Mouse (Mus musculus): ENCODE measurements around the gene Snrpd2. TPM values are rescaled to one million over a fixed set of nuclear protein-coding genes. Genes with fewer than 3 reads are reported as not detected.

The Snrpd2 gene
- 47.9 and 54.4 TPM in 2 replicates for polyA plus RNA-seq (2015; fragmentation: Nextera tagmentation; extraction: Ambion mirVana)

GRCm38 (mm10) chr7:19149626-19150025 lies at the start of gene Snrpd2:
Gene Snrpd2 (plus strand): TSS chr7:19149722.
- Histone ChIP-seq H3K4me2 (ENCODE audit: low read depth, low read length) (peak within 1 kb of the TSS; percentile 97), H3K36me3 (ENCODE audit: control insufficient read depth, insufficient read depth) (peaks cover 6% of the 10 kb centered on the region; the same call in 1 of the 2 replicates), H3K9ac (ENCODE audit: low read depth, low read length) (peak within 1 kb of the TSS; percentile 67), H3K27ac (ENCODE audit: low read length) (peak within 1 kb of the TSS; percentile 85), H3K4me3 (ENCODE audit: low read depth, low read length) (peak within 1 kb of the TSS; percentile 69), H3K9me3 (replicated peaks; ENCODE audit: control insufficient read depth, low read length) (no peaks in the 10 kb centered on the region), H3K27me3 (ENCODE audit: control insufficient read depth, insufficient read depth, low read depth, low read length) (no peaks in the 10 kb centered on the region), H3K4me1 (ENCODE audit: control insufficient read depth, low read depth, low read length) (peaks cover 16% of the 10 kb centered on the region)
- peak; percentile 86 for ATAC-seq (ENCODE audit: low read depth)
- under 1% methylated on average over 24 of the region's 24 CpGs for whole genome bisulfite sequencing (ENCODE audit: insufficient replicate concordance)

- no peaks in the 10 kb centered on the region for H3K36me3 ChIP-seq (ENCODE audit: control insufficient read depth, insufficient read depth)
- no peak overlapping the region for H3K4me2 ChIP-seq (ENCODE audit: low read depth, low read length)
- ATAC-seq (ENCODE audit: low read depth) = no peak
- 65% methylated on average over 1 of the region's 1 CpGs for WGBS (ENCODE audit: insufficient replicate concordance)
- H3K4me3 ChIP-seq (ENCODE audit: low read depth, low read length) = no peak overlapping the region
- peaks cover 20% of the 10 kb centered on the region for H3K4me1 ChIP-seq (ENCODE audit: control insufficient read depth, low read depth, low read length)
- peaks cover 21% of the 10 kb centered on the region for H3K27me3 ChIP-seq (ENCODE audit: control insufficient read depth, insufficient read depth, low read depth, low read length)
- no peak overlapping the region for H3K27ac ChIP-seq (ENCODE audit: low read length)
- no peaks in the 10 kb centered on the region for H3K9me3 ChIP-seq (replicated peaks; ENCODE audit: control insufficient read depth, low read length)
- H3K9ac ChIP-seq (ENCODE audit: low read depth, low read length) = no peak overlapping the region
Observed at GRCm38 (mm10) chr7:19100290-19100689, 49.2 kb upstream of the Snrpd2 start.

GRCm38 (mm10) chr7:19103741-19104140 lies 45.8 kb upstream of the Snrpd2 start:
- Histone ChIP-seq H3K36me3 (ENCODE audit: control insufficient read depth, insufficient read depth) (no peaks in the 10 kb centered on the region), H3K9ac (ENCODE audit: low read depth, low read length) (no peak overlapping the region), H3K4me3 (ENCODE audit: low read depth, low read length) (no peak overlapping the region), H3K4me1 (ENCODE audit: control insufficient read depth, low read depth, low read length) (no peaks in the 10 kb centered on the region), H3K9me3 (replicated peaks; ENCODE audit: control insufficient read depth, low read length) (no peaks in the 10 kb centered on the region), H3K27me3 (ENCODE audit: control insufficient read depth, insufficient read depth, low read depth, low read length) (no peaks in the 10 kb centered on the region; the same call in none of the 2 replicates), H3K4me2 (ENCODE audit: low read depth, low read length) (no peak overlapping the region), H3K27ac (ENCODE audit: low read length) (no peak overlapping the region)
- no peak for ATAC-seq (ENCODE audit: low read depth)

GRCm38 (mm10) chr7:19104486-19104885 lies 45.0 kb upstream of the Snrpd2 start:
- no peak overlapping the region for H3K4me2 ChIP-seq (ENCODE audit: low read depth, low read length)
- 50% methylated on average over 2 of the region's 2 CpGs for WGBS (ENCODE audit: insufficient replicate concordance)
- no peak overlapping the region for H3K9ac ChIP-seq (ENCODE audit: low read depth, low read length)
- H3K27me3 ChIP-seq (ENCODE audit: control insufficient read depth, insufficient read depth, low read depth, low read length) = no peaks in the 10 kb centered on the region; the same call in none of the 2 replicates
- no peak overlapping the region for H3K27ac ChIP-seq (ENCODE audit: low read length)
- no peak overlapping the region for H3K4me3 ChIP-seq (ENCODE audit: low read depth, low read length)
- no peak for ATAC-seq (ENCODE audit: low read depth)
- no peaks in the 10 kb centered on the region for H3K9me3 ChIP-seq (replicated peaks; ENCODE audit: control insufficient read depth, low read length)
- no peaks in the 10 kb centered on the region for H3K36me3 ChIP-seq (ENCODE audit: control insufficient read depth, insufficient read depth)
- no peaks in the 10 kb centered on the region for H3K4me1 ChIP-seq (ENCODE audit: control insufficient read depth, low read depth, low read length)

GRCm38 (mm10) chr7:19107436-19107835 lies 42.1 kb upstream of the Snrpd2 start:
- Histone ChIP-seq H3K4me1 (ENCODE audit: control insufficient read depth, low read depth, low read length) (no peaks in the 10 kb centered on the region), H3K4me3 (ENCODE audit: low read depth, low read length) (no peak overlapping the region), H3K4me2 (ENCODE audit: low read depth, low read length) (no peak overlapping the region), H3K27me3 (ENCODE audit: control insufficient read depth, insufficient read depth, low read depth, low read length) (no peaks in the 10 kb centered on the region; the same call in 1 of the 2 replicates), H3K36me3 (ENCODE audit: control insufficient read depth, insufficient read depth) (no peaks in the 10 kb centered on the region), H3K27ac (ENCODE audit: low read length) (no peak overlapping the region), H3K9me3 (replicated peaks; ENCODE audit: control insufficient read depth, low read length) (no peaks in the 10 kb centered on the region), H3K9ac (ENCODE audit: low read depth, low read length) (no peak overlapping the region)
- WGBS (ENCODE audit: insufficient replicate concordance) = 29% methylated on average over 3 of the region's 3 CpGs
- no peak for ATAC-seq (ENCODE audit: low read depth)

GRCm38 (mm10) chr7:19109565-19109964 lies 40.0 kb upstream of the Snrpd2 start:
- no peaks in the 10 kb centered on the region for H3K4me1 ChIP-seq (ENCODE audit: control insufficient read depth, low read depth, low read length)
- H3K4me3 ChIP-seq (ENCODE audit: low read depth, low read length) = no peak overlapping the region
- no peaks in the 10 kb centered on the region for H3K36me3 ChIP-seq (ENCODE audit: control insufficient read depth, insufficient read depth)
- 43% methylated on average over 1 of the region's 1 CpGs for WGBS (ENCODE audit: insufficient replicate concordance)
- no peak overlapping the region for H3K9ac ChIP-seq (ENCODE audit: low read depth, low read length)
- ATAC-seq (ENCODE audit: low read depth) = no peak
- H3K4me2 ChIP-seq (ENCODE audit: low read depth, low read length) = no peak overlapping the region
- no peaks in the 10 kb centered on the region for H3K9me3 ChIP-seq (replicated peaks; ENCODE audit: control insufficient read depth, low read length)
- no peak overlapping the region for H3K27ac ChIP-seq (ENCODE audit: low read length)
- no peaks in the 10 kb centered on the region; the same call in 1 of the 2 replicates for H3K27me3 ChIP-seq (ENCODE audit: control insufficient read depth, insufficient read depth, low read depth, low read length)

GRCm38 (mm10) chr7:19118028-19118771 lies 31.3 kb upstream of the Snrpd2 start, which contains the start of gene Gm4969:
Gene Gm4969 (minus strand): TSS chr7:19118368.
- H3K4me1 ChIP-seq (ENCODE audit: control insufficient read depth, low read depth, low read length) = peaks cover 16% of the 10 kb centered on the region
- peak within 1 kb of the TSS; percentile 43 for H3K4me2 ChIP-seq (ENCODE audit: low read depth, low read length)
- H3K9ac ChIP-seq (ENCODE audit: low read depth, low read length) = no peak within 1 kb of the TSS; the same call in 1 of the 2 replicates
- no peaks in the 10 kb centered on the region for H3K36me3 ChIP-seq (ENCODE audit: control insufficient read depth, insufficient read depth)
- ATAC-seq (ENCODE audit: low read depth) = peak; percentile 7; the same call in 1 of the 2 replicates
- peaks cover 3% of the 10 kb centered on the region for H3K9me3 ChIP-seq (replicated peaks; ENCODE audit: control insufficient read depth, low read length)
- peaks cover 5% of the 10 kb centered on the region; the same call in 1 of the 2 replicates for H3K27me3 ChIP-seq (ENCODE audit: control insufficient read depth, insufficient read depth, low read depth, low read length)
- no peak within 1 kb of the TSS for H3K27ac ChIP-seq (ENCODE audit: low read length)
- H3K4me3 ChIP-seq (ENCODE audit: low read depth, low read length) = peak within 1 kb of the TSS; percentile 31
- 29% methylated on average over 62 of the region's 64 CpGs for WGBS (ENCODE audit: insufficient replicate concordance)

GRCm38 (mm10) chr7:19119083-19119482 lies 30.4 kb upstream of the Snrpd2 start:
- Histone ChIP-seq H3K9me3 (replicated peaks; ENCODE audit: control insufficient read depth, low read length) (peaks cover 3% of the 10 kb centered on the region), H3K4me1 (ENCODE audit: control insufficient read depth, low read depth, low read length) (peaks cover 16% of the 10 kb centered on the region), H3K27me3 (ENCODE audit: control insufficient read depth, insufficient read depth, low read depth, low read length) (peaks cover 5% of the 10 kb centered on the region; the same call in 1 of the 2 replicates), H3K4me2 (ENCODE audit: low read depth, low read length) (peak overlapping the region; percentile 26; the same call in 1 of the 2 replicates), H3K9ac (ENCODE audit: low read depth, low read length) (no peak overlapping the region; the same call in 1 of the 2 replicates), H3K4me3 (ENCODE audit: low read depth, low read length) (peak overlapping the region; percentile 96; the same call in 1 of the 2 replicates), H3K27ac (ENCODE audit: low read length) (no peak overlapping the region), H3K36me3 (ENCODE audit: control insufficient read depth, insufficient read depth) (no peaks in the 10 kb centered on the region)
- no peak for ATAC-seq (ENCODE audit: low read depth)
- 81% methylated on average over 8 of the region's 8 CpGs for WGBS (ENCODE audit: insufficient replicate concordance)

Data from liver, embryonic 16.5 days (tissue).